Mouse (Mus musculus): ENCODE results near the gene Ass1.

GRCm38 (mm10) chr2:31454280-31454679, 15.7 kb upstream of the Ass1 start:
- TF ChIP-seq CTCF (IDR thresholded peaks at IDR 0.05; ENCODE audit: low read depth, low read length) (no peak), POLR2A (IDR thresholded peaks at IDR 0.05; ENCODE audit: insufficient read depth, low read length) (no peak)

Data from ES-Bruce4 (cell line).